Mouse (Mus musculus) limb, embryonic 11.5 days (tissue): ENCODE results near the gene Galnt7. TPM values are rescaled to one million over a fixed set of nuclear protein-coding genes. Genes with fewer than 3 reads are reported as not detected.

Experiments used
- ATAC-seq: fragments of 200-750 bp; cut with Nextera tagmentation; 2 replicates; pipeline ENCODE4 v1.8.0; 2017; ENCODE audit warnings: low read depth; ENCODE audit not compliant: insufficient number of reproducible peaks, low FRiP score, low TSS enrichment
- DNase-seq: peaks from one replicate; pipeline ENCODE4 v3.0.0-alpha.2; 2015; ENCODE audit warnings: low spot score
- H3K27ac ChIP-seq: fragments of 300-500 bp; sonication (generic); replicated peaks from 2 replicates; pipeline ENCODE4 v1.5.1; 2014; ENCODE audit warnings: low read depth, mild to moderate bottlenecking, low read length
- H3K27me3 ChIP-seq: fragments of 300-500 bp; sonication (generic); 2 replicates; pipeline ENCODE4 v1.6.1; 2014; ENCODE audit warnings: mild to moderate bottlenecking, low read length, mixed read lengths; ENCODE audit not compliant: control insufficient read depth, insufficient read depth
- H3K36me3 ChIP-seq: fragments of 300-500 bp; sonication (generic); 2 replicates; pipeline ENCODE4 v1.6.1; 2014; ENCODE audit warnings: mild to moderate bottlenecking, low read length, moderate library complexity, mixed read lengths; ENCODE audit not compliant: control insufficient read depth, insufficient read depth
- H3K4me1 ChIP-seq: fragments of 300-500 bp; sonication (generic); 2 replicates; pipeline ENCODE4 v1.6.1; 2014; ENCODE audit warnings: low read length, mixed read lengths; ENCODE audit not compliant: control insufficient read depth, insufficient read depth
- H3K4me2 ChIP-seq: fragments of 300-500 bp; sonication (generic); 2 replicates; pipeline ENCODE4 v1.6.1; 2014; ENCODE audit warnings: low read depth, mild to moderate bottlenecking, moderate library complexity; ENCODE audit not compliant: severe bottlenecking
- H3K4me3 ChIP-seq: fragments of 300-500 bp; sonication (generic); 2 replicates; pipeline ENCODE4 v1.5.1; 2014; ENCODE audit warnings: low read depth, low read length
- H3K9ac ChIP-seq: fragments of 300-500 bp; sonication (generic); 2 replicates; pipeline ENCODE4 v1.6.1; 2014; ENCODE audit warnings: mild to moderate bottlenecking, low read length
- H3K9me3 ChIP-seq: fragments of 300-500 bp; sonication (generic); 2 replicates; pipeline ENCODE4 v1.6.1; 2016; ENCODE audit warnings: low read length; ENCODE audit not compliant: control insufficient read depth
- WGBS: fragments of 180-500 bp; shearing (Covaris S2); extraction: QIAGEN DNeasy Blood & Tissue Kit; methylation state at CpG from one replicate; pipeline ENCODE4 v1.1.7; 2014; 5-methylcytosine and 5-hydroxymethylcytosine counted together
- polyA plus RNA-seq: library from polyadenylated mRNA; unstranded; fragments of >200 nt; fragmentation: Nextera tagmentation; extraction: Ambion mirVana; gene quantifications from 2 replicates; pipeline ENCODE4 v1.2.1, GENCODE M21; 2014

Galnt7 gene
- polyA plus RNA-seq, 1 experiment from 2014 or later, result 18.8 TPM

DNA sequence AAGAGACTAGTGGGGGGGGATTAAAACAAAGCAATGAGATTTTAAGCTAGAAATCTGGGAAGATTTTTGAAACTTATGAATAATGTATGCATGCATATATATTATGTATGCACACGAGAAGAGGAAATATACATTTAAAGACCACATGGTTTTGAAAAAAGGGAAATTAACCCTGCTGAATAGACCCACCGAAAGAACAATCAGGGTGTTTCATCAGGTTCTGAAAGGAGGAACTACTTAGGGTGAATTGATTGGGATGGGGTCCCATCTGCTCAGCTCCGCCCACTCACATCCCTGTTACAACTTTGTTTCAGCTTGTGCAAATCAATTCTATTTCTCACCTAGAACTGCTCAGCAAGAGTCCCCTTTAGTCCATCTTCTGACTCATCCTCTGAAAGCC is 57.0 kb downstream of the Galnt7 start:
- H3K4me2 ChIP-seq, result no peak overlapping the region
- no peak for DNase-seq
- WGBS, result 90% methylated on average over 3 of the region's 3 CpGs
- H3K9ac ChIP-seq, result no peak overlapping the region
- no peaks in the 10 kb centered on the region for H3K27me3 ChIP-seq
- H3K4me1 ChIP-seq, result peaks cover 7% of the 10 kb centered on the region; the same call in 1 of the 2 replicates
- H3K9me3 ChIP-seq, result no peaks in the 10 kb centered on the region
- ATAC-seq, result no peak
- H3K4me3 ChIP-seq, result no peak overlapping the region
- H3K36me3 ChIP-seq, result no peaks in the 10 kb centered on the region
- no peak overlapping the region for H3K27ac ChIP-seq

DNA sequence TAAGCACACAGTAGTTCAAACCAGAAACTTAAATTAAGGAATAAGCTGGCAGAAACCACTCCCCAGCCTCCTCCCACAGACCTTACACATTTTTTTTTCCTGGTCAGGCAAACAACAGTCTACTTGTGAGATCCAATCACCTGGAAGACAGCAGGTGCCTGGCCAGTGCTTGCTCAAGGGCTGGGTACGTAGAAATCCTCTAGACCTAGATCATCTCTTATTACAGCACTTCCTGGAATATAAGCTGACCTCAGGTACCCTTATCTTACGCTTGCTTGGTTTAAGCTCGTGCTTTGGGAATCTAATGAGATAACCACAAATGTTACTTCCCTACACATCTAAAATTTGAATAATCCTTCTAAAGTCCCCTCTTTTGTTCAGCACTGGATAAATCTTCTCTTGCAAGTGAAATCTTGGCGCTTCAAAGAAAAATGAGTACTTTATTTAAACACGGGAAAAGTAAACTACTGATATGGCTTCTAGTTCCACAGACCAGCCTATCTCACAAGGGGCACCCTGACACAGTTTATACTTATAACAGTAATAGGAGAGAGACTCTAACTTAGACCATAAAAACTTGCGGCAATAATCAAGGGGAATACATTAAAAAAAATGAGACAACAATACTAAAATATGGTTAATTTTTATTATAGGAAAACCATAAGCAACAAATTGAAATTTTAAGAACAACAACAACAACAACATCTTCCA is 58.5 kb downstream of the Galnt7 start:
- Histone ChIP-seq H3K4me1 (no peaks in the 10 kb centered on the region), H3K4me2 (no peak overlapping the region), H3K36me3 (no peaks in the 10 kb centered on the region), H3K4me3 (no peak overlapping the region), H3K9me3 (no peaks in the 10 kb centered on the region), H3K9ac (no peak overlapping the region), H3K27ac (no peak overlapping the region), H3K27me3 (no peaks in the 10 kb centered on the region)
- 87% methylated on average over 6 of the region's 6 CpGs for WGBS
- DNase-seq (no peak), ATAC-seq (no peak)

DNA sequence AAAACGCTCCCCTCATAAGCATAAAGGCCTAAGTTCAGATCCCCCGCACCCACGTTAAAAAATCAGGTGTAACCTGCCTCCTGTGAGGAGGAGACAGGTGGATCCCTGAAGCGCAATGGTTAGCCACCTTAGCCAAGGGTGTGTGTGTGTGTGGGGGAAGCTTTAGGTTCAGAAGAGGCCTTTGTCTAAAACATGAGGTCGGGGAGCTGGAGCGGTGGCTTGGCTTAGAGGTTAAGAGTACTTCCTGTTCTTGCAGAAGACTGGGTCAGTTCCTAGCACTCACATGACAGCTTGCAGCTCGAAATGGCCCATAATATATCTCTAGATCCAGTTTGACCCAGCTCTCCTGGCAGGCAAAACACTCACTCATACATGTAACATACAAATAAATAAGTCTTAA is 60.2 kb downstream of the Galnt7 start:
- Histone ChIP-seq H3K9me3 (no peaks in the 10 kb centered on the region), H3K4me3 (no peak overlapping the region), H3K27me3 (no peaks in the 10 kb centered on the region), H3K9ac (no peak overlapping the region), H3K27ac (no peak overlapping the region), H3K4me1 (no peaks in the 10 kb centered on the region), H3K36me3 (no peaks in the 10 kb centered on the region), H3K4me2 (no peak overlapping the region)
- 89% methylated on average over 7 of the region's 7 CpGs for WGBS
- ATAC-seq (no peak), DNase-seq (no peak)

DNA sequence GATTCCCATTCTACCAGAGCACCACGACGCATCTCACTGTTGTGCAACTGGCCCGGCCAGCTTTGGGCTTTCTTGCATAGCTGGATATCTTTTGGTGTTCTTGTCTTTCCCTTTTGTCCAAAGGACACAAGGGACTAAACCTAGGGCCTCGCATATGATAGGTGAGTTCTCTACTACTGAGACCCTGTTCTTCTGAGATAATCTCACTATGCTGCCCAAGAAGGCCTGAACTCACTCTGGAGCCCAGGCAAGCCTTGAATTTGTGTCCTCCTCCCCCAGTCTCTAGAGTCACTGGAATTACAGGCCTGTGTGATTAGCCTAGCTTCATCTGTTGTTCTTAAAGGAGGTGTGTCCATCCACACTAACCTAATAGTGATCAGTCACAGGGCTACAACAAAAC is 61.2 kb downstream of the Galnt7 start:
- no peak overlapping the region for H3K4me2 ChIP-seq
- DNase-seq, result no peak
- no peak overlapping the region for H3K9ac ChIP-seq
- H3K4me3 ChIP-seq, result no peak overlapping the region
- no peak overlapping the region for H3K27ac ChIP-seq
- H3K36me3 ChIP-seq, result no peaks in the 10 kb centered on the region
- no peak for ATAC-seq
- no peaks in the 10 kb centered on the region for H3K9me3 ChIP-seq
- no peaks in the 10 kb centered on the region for H3K4me1 ChIP-seq
- H3K27me3 ChIP-seq, result no peaks in the 10 kb centered on the region
- WGBS, result 89% methylated on average over 4 of the region's 4 CpGs

DNA sequence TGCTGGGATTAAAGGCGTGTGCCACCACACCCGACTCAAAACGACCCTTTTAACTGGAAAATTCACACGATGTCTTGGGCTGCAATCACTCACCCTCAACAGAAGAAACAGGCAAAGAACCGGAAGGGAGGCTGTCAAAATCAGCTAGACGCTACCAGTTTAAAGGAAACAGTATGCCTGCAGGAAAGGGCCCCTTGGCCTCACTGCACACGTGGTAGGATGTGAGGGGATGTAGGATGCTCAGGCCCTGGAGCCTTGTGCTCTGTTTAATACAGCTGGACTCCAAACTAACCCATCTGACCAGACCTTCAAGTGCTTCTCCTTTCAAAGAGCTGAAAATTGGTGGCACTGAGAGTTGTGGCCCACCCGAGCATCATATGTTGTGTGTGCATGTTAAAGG is 62.8 kb downstream of the Galnt7 start:
- Histone ChIP-seq H3K27ac (no peak overlapping the region), H3K9ac (no peak overlapping the region), H3K4me2 (no peak overlapping the region), H3K4me3 (no peak overlapping the region), H3K4me1 (no peaks in the 10 kb centered on the region), H3K9me3 (no peaks in the 10 kb centered on the region), H3K36me3 (no peaks in the 10 kb centered on the region), H3K27me3 (no peaks in the 10 kb centered on the region)
- ATAC-seq, result no peak
- 82% methylated on average over 8 of the region's 8 CpGs for WGBS
- no peak for DNase-seq

DNA sequence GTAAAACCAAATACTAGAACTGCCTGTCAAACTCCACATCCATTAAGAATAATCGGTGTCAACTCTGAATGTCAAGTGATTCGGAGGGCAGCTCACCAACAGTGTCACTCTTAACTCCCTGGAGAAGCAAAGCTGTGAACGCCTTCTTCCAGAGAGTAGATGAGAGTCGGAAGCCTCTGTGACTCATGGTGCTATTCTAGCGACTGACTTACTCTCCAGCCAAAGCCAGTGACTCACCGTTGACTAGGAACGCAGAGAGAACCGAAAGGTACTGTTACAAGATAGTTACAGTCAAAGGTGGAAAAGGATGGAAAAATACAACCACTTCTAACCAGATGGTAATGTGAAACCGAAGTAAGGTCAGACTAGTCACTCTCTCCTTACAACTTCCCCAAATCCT is 63.7 kb downstream of the Galnt7 start:
- H3K27me3 ChIP-seq, result no peaks in the 10 kb centered on the region

DNA sequence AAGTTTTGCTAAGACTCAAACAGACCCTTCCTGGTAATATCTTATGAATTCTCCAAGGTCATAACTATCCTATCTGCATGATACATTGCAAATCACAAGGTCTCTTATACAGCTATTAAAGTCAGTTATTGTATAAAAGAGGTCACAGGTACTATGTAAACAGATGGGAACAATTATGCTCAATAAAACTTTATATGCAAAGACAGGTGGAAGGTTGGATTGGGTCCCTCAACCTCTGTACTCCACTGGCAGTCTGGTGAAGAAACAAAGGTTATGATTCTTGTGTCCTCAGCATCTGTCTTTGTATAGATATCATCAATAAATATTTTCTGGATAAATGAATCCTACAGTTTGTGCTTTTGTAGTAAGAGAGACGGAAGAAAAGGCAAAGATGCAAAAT is 64.2 kb downstream of the Galnt7 start:
- Histone ChIP-seq H3K36me3 (no peaks in the 10 kb centered on the region; the same call in 1 of the 2 replicates), H3K4me1 (no peaks in the 10 kb centered on the region), H3K4me3 (no peak overlapping the region), H3K4me2 (no peak overlapping the region), H3K27me3 (no peaks in the 10 kb centered on the region), H3K27ac (no peak overlapping the region), H3K9ac (no peak overlapping the region), H3K9me3 (no peaks in the 10 kb centered on the region)
- DNase-seq (no peak), ATAC-seq (no peak)
- 98% methylated on average over 1 of the region's 1 CpGs for WGBS

More for the DNA sequence above, 63.7 kb downstream of the Galnt7 start:
- no peak overlapping the region for H3K4me2 ChIP-seq
- no peak overlapping the region for H3K9ac ChIP-seq
- WGBS, result 91% methylated on average over 9 of the region's 9 CpGs
- H3K4me1 ChIP-seq, result no peaks in the 10 kb centered on the region
- H3K36me3 ChIP-seq, result no peaks in the 10 kb centered on the region
- no peak overlapping the region for H3K4me3 ChIP-seq
- DNase-seq (no peak), ATAC-seq (no peak)
- no peak overlapping the region for H3K27ac ChIP-seq
- H3K9me3 ChIP-seq, result no peaks in the 10 kb centered on the region

DNA sequence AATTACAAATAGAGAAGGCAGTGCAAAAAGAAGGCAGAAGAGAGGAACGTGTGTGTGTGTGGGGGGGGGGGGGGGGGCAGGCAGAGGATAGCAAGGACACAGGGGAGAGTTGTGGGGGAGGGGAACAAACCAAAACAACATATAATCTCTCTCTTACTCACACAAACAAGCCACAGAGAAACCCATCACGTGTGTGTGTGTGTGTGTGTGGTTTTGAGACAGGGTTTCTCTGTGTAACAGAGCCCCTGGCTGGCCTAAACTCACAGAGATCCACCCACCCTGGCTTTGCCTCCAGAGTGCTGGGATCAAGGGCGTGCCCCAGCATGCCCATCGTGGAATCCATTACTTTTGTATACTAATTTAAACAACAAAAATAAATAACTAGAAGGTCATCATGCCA is 66.2 kb downstream of the Galnt7 start:
- ATAC-seq, result no peak
- 78% methylated on average over 3 of the region's 4 CpGs for WGBS
- no peak for DNase-seq

DNA sequence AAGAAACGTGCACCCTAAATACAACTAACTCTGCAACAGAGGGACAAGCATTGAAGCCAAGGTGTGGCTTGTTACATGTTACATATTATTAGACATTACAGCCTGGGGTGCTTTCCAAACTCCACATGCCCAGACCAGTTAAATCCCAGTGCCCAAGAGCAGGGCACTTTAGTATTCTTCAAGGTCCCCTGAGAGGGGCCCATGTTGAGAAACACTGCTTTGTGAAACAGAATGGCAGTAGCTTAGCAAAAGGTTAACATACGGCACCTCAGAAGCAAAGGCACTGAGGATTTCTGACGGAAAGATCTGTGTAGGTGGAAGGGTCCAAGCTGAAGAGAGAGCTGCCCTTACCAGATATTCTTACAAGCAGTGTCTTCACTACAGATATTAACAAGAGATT is 67.0 kb downstream of the Galnt7 start:
- Histone ChIP-seq H3K27ac (no peak overlapping the region), H3K27me3 (no peaks in the 10 kb centered on the region), H3K4me1 (no peaks in the 10 kb centered on the region), H3K9ac (no peak overlapping the region), H3K4me3 (no peak overlapping the region), H3K4me2 (no peak overlapping the region), H3K36me3 (no peaks in the 10 kb centered on the region; the same call in 1 of the 2 replicates), H3K9me3 (no peaks in the 10 kb centered on the region)
- 75% methylated on average over 3 of the region's 3 CpGs for WGBS
- ATAC-seq (no peak), DNase-seq (no peak)

More for the DNA sequence above, 66.2 kb downstream of the Galnt7 start:
- no peak overlapping the region for H3K4me3 ChIP-seq
- H3K27me3 ChIP-seq, result no peaks in the 10 kb centered on the region
- no peak overlapping the region for H3K4me2 ChIP-seq
- no peaks in the 10 kb centered on the region for H3K9me3 ChIP-seq
- no peaks in the 10 kb centered on the region for H3K4me1 ChIP-seq
- H3K27ac ChIP-seq, result no peak overlapping the region
- no peaks in the 10 kb centered on the region; the same call in 1 of the 2 replicates for H3K36me3 ChIP-seq
- H3K9ac ChIP-seq, result no peak overlapping the region
